Mouse (Mus musculus): ENCODE results near the gene Pelo. TPM values are rescaled to one million over a fixed set of nuclear protein-coding genes. Genes with fewer than 3 reads are reported as not detected.

The Pelo gene
- polyA plus RNA-seq, 1 experiment: 16.3 TPM

DNA sequence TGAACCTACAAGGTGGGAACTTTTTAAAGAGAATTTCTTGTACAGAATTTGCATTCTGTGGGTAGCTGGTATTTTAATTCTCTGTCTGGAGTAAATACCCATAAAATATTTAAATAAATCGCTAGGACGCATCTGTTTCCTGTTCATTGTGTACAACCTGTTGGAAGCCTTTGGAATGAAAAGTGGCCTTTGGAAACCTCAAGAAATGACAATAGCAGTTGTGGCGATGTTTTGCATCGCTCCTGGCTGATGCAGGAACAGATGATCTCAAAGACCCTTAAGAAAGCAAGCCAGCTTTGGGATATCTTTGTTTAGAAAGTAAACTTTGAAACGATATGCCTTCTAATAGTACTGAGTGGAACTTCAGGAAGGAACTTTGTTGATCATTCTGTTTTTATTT is 28.8 kb upstream of the Pelo start:
- TF ChIP-seq FLI1 (IDR thresholded peaks at IDR 0.05; ENCODE audit: low read length) (no peak), GATA1 (IDR thresholded peaks at IDR 0.05; ENCODE audit: borderline replicate concordance, low read length) (no peak)
- Histone ChIP-seq H3K36me3 (replicated peaks; ENCODE audit: low read length) (no peaks in the 10 kb centered on the region), H3K4me3 (replicated peaks) (no peak overlapping the region), H3K9me3 (no peaks in the 10 kb centered on the region), H3K27me3 (replicated peaks) (no peaks in the 10 kb centered on the region), H3K4me1 (no peaks in the 10 kb centered on the region)

GRCm38 (mm10) chr13:115118195-115118594 is 28.2 kb upstream of the Pelo start:
- no peaks in the 10 kb centered on the region for H3K27me3 ChIP-seq (replicated peaks)
- TF ChIP-seq FLI1 (IDR thresholded peaks at IDR 0.05; ENCODE audit: low read length): no peak
- TF ChIP-seq GATA1 (IDR thresholded peaks at IDR 0.05; ENCODE audit: borderline replicate concordance, low read length): no peak
- H3K36me3 ChIP-seq (replicated peaks; ENCODE audit: low read length): no peaks in the 10 kb centered on the region
- H3K4me3 ChIP-seq (replicated peaks): no peak overlapping the region
- no peaks in the 10 kb centered on the region for H3K9me3 ChIP-seq
- no peaks in the 10 kb centered on the region for H3K4me1 ChIP-seq

GRCm38 (mm10) chr13:115116930-115117621 is 27.1 kb upstream of the Pelo start:
- TF ChIP-seq FLI1 (IDR thresholded peaks at IDR 0.05; ENCODE audit: low read length) (no peak), GATA1 (IDR thresholded peaks at IDR 0.05; ENCODE audit: borderline replicate concordance, low read length) (no peak)
- no peaks in the 10 kb centered on the region for H3K9me3 ChIP-seq
- no peaks in the 10 kb centered on the region for H3K36me3 ChIP-seq (replicated peaks; ENCODE audit: low read length)
- H3K4me1 ChIP-seq: no peaks in the 10 kb centered on the region
- no peak overlapping the region for H3K4me3 ChIP-seq (replicated peaks)
- no peaks in the 10 kb centered on the region for H3K27me3 ChIP-seq (replicated peaks)

- no peaks in the 10 kb centered on the region for H3K9me3 ChIP-seq
- H3K36me3 ChIP-seq (replicated peaks; ENCODE audit: low read length): no peaks in the 10 kb centered on the region
- H3K27me3 ChIP-seq (replicated peaks): no peaks in the 10 kb centered on the region
- no peak for TF ChIP-seq GATA1 (IDR thresholded peaks at IDR 0.05; ENCODE audit: borderline replicate concordance, low read length)
- no peak for TF ChIP-seq FLI1 (IDR thresholded peaks at IDR 0.05; ENCODE audit: low read length)
- H3K4me3 ChIP-seq (replicated peaks): no peak overlapping the region
- H3K4me1 ChIP-seq: no peaks in the 10 kb centered on the region; the same call in 1 of the 2 replicates
These were observed 19.6 kb upstream of the Pelo start for GRCm38 (mm10) chr13:115109628-115110027.

GRCm38 (mm10) chr13:115107436-115107835 is 17.4 kb upstream of the Pelo start:
- no peak for TF ChIP-seq GATA1 (IDR thresholded peaks at IDR 0.05; ENCODE audit: borderline replicate concordance, low read length)
- no peak for TF ChIP-seq FLI1 (IDR thresholded peaks at IDR 0.05; ENCODE audit: low read length)
- Histone ChIP-seq H3K4me3 (replicated peaks) (no peak overlapping the region), H3K9me3 (peaks cover 10% of the 10 kb centered on the region), H3K36me3 (replicated peaks; ENCODE audit: low read length) (no peaks in the 10 kb centered on the region), H3K27me3 (replicated peaks) (peaks cover 6% of the 10 kb centered on the region), H3K4me1 (no peaks in the 10 kb centered on the region; the same call in 1 of the 2 replicates)

DNA sequence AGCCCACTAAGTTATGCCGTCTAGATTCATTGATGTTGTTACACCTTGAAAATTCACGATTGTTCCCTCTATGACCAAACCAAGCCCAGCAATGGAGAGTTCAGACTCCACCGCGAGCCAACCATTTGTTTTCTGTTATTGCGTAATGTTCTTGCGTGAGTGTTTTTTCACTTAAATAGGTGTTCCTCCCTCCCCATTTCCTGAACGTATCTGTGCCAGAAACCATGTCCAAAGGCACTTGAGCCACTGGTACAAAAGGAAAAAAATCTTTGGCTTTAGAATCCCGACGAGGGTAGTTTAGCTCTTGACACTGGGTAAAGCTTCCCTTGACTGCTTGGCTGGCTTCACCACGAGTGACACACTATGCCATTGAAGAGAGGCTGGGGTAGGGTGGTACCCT is 16.2 kb upstream of the Pelo start:
- Histone ChIP-seq H3K4me3 (replicated peaks) (no peak overlapping the region), H3K36me3 (replicated peaks; ENCODE audit: low read length) (no peaks in the 10 kb centered on the region), H3K4me1 (peaks cover 10% of the 10 kb centered on the region), H3K9me3 (peaks cover 10% of the 10 kb centered on the region), H3K27me3 (replicated peaks) (peaks cover 16% of the 10 kb centered on the region)
- TF ChIP-seq FLI1 (IDR thresholded peaks at IDR 0.05; ENCODE audit: low read length) (no peak), GATA1 (IDR thresholded peaks at IDR 0.05; ENCODE audit: borderline replicate concordance, low read length) (no peak)

DNA sequence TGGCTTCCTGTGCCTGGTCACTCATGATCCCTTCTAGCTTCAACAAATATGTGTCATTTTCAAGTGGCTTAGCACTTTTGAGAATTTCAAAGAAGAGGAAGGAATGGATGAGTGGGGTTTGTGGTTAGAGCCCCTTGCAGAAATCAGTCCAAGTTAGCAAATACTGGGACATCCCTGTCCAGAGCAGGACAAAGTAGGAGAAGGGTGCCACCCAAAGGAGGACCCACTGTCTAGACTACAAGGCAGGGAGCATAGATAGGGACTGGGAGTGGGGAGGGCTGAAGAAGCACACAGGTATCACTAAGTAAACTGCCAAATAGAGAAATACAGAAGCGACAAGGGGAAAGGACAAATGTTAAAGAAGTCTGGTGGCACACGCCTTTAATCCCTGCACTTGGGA is 12.8 kb upstream of the Pelo start:
- Histone ChIP-seq H3K9me3 (peaks cover 10% of the 10 kb centered on the region), H3K4me1 (peaks cover 14% of the 10 kb centered on the region), H3K27me3 (replicated peaks) (peaks cover 31% of the 10 kb centered on the region), H3K4me3 (replicated peaks) (no peak overlapping the region), H3K36me3 (replicated peaks; ENCODE audit: low read length) (no peaks in the 10 kb centered on the region)
- no peak for TF ChIP-seq FLI1 (IDR thresholded peaks at IDR 0.05; ENCODE audit: low read length)

DNA sequence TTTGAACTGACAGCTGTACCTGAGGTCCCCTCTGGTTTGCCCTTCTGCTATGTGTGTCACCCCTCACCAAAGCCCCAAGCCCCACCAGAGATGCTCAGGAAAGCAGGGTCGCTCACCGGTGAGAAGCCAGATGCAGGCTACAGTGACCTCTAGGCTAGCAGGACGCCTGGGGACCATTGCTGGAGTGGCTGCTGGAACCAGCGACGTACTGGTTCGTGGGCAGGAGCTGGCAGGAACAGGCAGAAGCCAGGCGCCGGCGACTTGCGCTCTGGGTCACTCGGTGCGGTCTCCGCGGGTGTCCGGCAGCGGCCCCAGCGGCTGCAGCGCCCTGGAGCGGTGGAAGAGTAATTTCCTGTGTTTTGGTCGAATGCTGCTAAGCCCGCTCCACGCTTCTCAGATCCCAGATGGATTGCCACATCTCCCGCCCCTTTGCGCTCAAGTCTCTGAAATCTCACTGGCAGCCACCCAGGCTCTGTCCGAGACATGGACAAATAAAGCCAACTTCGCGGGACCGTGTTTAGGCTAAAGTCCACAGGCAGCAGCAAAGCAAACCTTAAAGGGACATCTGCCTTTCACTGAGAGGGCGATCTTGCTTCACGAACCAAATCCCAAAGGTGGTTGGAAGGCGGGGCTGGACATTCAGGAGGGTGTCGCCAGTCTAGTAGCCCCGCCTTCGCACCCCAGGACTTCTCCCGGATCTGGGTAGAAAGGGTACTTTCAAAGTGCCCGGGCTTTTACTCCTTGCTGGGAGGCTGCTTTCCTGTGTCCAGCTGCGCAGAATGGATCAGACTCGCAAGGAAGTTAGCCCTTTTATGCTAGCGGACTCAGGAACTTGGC is 11.6 kb upstream of the Pelo start, which contains the start of the genes Gm49395 and Itga1:
TSS of gene Gm49395 (minus strand) at position 567 of the 837 bp plus-strand sequence.
TSS of gene Itga1 (minus strand) at position 610 of the 837 bp plus-strand sequence.
- peak within 1 kb of the TSS; percentile 93 for H3K4me3 ChIP-seq (replicated peaks)
- H3K36me3 ChIP-seq (replicated peaks; ENCODE audit: low read length): no peaks in the 10 kb centered on the region
- H3K27me3 ChIP-seq (replicated peaks): peaks cover 31% of the 10 kb centered on the region
- H3K9me3 ChIP-seq: peaks cover 10% of the 10 kb centered on the region
- H3K4me1 ChIP-seq: peaks cover 14% of the 10 kb centered on the region
- TF ChIP-seq FLI1 (IDR thresholded peaks at IDR 0.05; ENCODE audit: low read length): no peak
- no peak for TF ChIP-seq GATA1 (IDR thresholded peaks at IDR 0.05; ENCODE audit: borderline replicate concordance, low read length)

DNA sequence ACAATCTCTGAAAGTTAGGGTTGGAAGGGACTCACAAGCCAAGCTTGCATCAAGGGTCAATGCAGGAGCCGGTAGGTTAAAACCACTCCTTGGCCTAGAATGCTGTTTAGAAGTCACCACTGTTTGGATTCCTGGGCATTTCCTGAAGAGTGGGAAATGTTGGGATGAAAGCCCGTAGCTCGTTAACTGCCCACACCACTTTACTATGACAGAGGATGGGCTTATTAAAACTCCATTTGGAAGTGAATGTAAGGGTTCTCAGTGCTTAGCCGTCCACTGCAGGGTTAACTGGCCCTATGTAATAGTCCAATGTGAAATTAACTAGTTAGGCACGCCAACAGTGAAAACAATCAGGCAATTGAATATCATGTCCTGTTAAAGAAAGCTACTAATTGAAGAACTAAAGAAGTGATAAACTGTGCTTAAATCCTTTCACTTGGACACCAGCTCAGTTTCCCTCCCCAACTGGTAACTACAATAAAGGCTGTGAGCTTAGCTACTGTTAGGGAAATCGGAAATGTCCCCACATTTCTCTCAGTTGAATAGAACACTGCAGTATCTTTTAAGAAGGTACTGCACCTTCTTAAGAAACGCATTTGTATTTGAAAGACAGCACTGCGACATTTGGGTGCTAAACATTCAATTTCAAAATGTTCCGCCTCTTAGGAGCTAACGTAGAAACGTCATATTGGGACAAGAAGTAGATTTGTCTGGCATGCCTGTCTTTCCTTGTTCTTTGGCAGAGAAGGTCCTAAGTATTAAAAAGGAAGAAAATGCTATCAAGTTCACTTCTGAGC is 10.6 kb upstream of the Pelo start:
- Histone ChIP-seq H3K27me3 (replicated peaks) (peaks cover 31% of the 10 kb centered on the region), H3K4me1 (peaks cover 14% of the 10 kb centered on the region), H3K36me3 (replicated peaks; ENCODE audit: low read length) (no peaks in the 10 kb centered on the region), H3K4me3 (replicated peaks) (peak overlapping the region; percentile 93), H3K9me3 (peaks cover 10% of the 10 kb centered on the region)
- TF ChIP-seq GATA1 (IDR thresholded peaks at IDR 0.05; ENCODE audit: borderline replicate concordance, low read length): no peak
- TF ChIP-seq FLI1 (IDR thresholded peaks at IDR 0.05; ENCODE audit: low read length): no peak
